Mouse (Mus musculus): ENCODE data around the gene Ifna1.
"Not testable (repeated sequence)": the region's sequence is repeated elsewhere in the genome, so short reads cannot be mapped to it uniquely, and the experiment has no call there.

Gene Ifna1

DNA sequence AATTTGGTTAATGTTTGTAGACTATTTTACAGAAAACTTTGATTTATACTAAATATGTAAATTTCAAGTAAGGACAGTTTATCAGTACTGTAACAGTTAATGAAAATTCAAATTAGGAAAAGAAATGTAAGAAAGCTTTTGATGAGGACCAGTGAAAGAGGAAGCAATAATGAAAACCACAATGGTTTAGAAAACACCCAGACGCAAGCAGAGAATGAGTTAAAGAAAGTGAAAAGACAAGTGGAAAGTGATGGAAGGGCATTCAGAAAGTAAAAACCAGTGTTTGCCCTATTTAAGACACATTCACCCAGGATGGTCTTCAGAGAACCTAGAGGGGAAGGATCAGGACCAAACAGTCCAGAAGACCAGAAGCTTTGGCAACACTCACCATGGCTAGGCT, at the start of gene Ifna1:
Ifna1 (plus strand) TSS at position 390 of the 400 bp plus-strand sequence.
- ChIA-PET CTCF (no interaction called here), POLR2A (no interaction called here)

GRCm38 (mm10) chr4:88802954-88803353, 46.9 kb upstream of the Ifna1 start, which contains the start of gene Gm13287:
Gene Gm13287, plus strand, starts transcription at chr4:88803254.
- CTCF ChIA-PET, POLR2A ChIA-PET: not testable (repeated sequence)

- CTCF ChIA-PET, POLR2A ChIA-PET: not testable (repeated sequence)
Measured at GRCm38 (mm10) chr4:88805231-88805630, 44.7 kb upstream of the Ifna1 start, which contains the start of gene Gm13288. Gene Gm13288, plus strand, starts transcription at chr4:88805531.

- POLR2A ChIA-PET, CTCF ChIA-PET: not testable (repeated sequence)
Measured at GRCm38 (mm10) chr4:88805761-88806160, 44.1 kb upstream of the Ifna1 start.

DNA sequence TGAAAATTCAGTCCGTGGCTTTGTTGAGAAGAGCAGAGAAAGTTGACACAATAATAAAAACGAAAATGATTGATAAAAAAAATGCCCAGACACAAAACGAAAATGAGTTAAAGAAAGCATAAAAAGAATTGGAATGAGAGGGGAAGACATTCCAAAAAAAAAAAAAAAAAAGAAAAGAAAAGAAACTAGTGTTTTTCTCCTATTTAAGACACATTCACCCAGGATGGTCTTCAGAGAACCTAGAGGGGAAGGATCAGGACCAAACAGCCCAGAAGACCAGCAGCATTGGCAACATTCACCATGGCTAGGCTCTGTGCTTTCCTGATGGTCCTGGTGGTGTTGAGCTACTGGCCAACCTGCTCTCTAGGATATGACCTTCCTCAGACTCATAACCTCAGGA, 34.0 kb upstream of the Ifna1 start, which contains the start of gene Ifna7:
Ifna7 (plus strand) TSS at position 301 of the 400 bp plus-strand sequence.
- ChIA-PET POLR2A (no interaction called here), CTCF (no interaction called here)

DNA sequence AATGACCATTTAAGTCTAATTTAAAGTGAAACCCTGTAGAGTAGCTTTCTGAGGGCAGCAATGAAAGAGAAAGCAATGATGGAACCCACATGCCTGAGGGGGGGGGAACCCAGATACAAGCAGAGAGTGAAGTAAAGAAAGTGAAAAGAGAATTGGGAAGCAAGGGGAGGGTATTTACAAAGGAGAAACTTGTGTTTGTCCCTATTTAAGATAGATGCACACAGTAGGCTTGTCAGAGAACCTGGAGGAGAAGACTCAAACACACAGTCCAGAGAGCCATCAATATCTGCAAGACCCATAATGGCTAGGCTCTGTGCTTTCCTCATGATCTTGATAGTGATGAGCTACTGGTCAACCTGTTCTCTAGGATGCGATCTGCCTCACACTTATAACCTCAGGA, 30.2 kb upstream of the Ifna1 start, which contains the start of gene Ifna11:
Ifna11 (plus strand) TSS at position 301 of the 400 bp plus-strand sequence.
- ChIA-PET POLR2A (no interaction called here), CTCF (interaction anchor here in 1 of 4 experiments (0.6 kb wide), 1 partner anchor 136 kb away, joined by 4 read pairs; the partner anchor contains the start of gene Ifna2)

DNA sequence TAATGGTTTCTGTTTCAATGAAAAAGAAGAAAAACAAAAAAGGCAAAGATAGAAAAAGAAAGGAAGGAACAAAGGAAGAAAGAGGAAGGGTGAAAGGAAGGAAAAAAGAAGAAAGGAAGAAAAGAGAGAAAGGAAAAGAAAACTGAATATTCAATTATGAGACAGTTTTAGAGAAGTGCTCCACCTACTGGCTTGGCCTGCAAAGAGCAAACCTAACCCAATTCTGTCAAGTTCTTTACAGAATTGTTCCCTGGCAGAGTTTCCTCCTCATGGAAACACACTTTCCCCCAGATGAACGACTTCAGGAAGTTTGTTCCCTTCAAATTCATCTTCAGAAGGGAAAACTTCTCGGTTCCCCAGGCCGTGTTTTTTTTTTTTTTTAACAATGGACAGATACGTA, 26.9 kb upstream of the Ifna1 start:
- POLR2A ChIA-PET = no interaction called here
- CTCF ChIA-PET = no interaction called here

DNA sequence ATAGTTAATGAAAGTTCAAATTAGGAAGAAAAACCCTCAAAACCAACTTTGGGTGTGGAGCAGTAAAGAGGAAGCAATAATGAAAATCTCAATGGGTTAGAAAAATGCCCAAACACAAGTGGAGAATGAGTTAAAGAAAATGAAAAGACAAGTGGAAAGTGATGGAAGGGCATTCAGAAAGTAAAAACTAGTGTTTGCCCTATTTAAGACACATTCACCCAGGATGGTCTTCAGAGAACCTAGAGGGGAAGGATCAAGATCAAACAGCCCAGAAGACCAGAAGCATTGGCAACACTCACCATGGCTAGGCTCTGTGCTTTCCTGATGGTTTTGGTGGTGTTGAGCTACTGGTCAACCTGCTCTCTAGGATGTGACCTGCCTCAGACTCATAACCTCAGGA, 22.8 kb upstream of the Ifna1 start, which contains the start of gene Ifna6:
Ifna6 (plus strand) TSS at position 301 of the 400 bp plus-strand sequence.
- POLR2A ChIA-PET, CTCF ChIA-PET: not testable (repeated sequence)

GRCm38 (mm10) chr4:88830523-88830922, 19.4 kb upstream of the Ifna1 start:
- CTCF ChIA-PET = interaction anchor here in 1 of 4 experiments (0.9 to 2.2 kb wide), 2 partner anchors 134 to 299 kb away, joined by 3 to 4 read pairs; no protein-coding TSS in a partner anchor
- POLR2A ChIA-PET = interaction anchor here in 1 of 4 experiments (0.6 kb wide), 1 partner anchor 463 kb away, joined by 11 read pairs; no protein-coding TSS in a partner anchor

GRCm38 (mm10) chr4:88835225-88835624, 14.7 kb upstream of the Ifna1 start, which contains the start of gene Ifna5:
Gene Ifna5, plus strand, starts transcription at chr4:88835525.
- CTCF ChIA-PET, POLR2A ChIA-PET: not testable (repeated sequence)

DNA sequence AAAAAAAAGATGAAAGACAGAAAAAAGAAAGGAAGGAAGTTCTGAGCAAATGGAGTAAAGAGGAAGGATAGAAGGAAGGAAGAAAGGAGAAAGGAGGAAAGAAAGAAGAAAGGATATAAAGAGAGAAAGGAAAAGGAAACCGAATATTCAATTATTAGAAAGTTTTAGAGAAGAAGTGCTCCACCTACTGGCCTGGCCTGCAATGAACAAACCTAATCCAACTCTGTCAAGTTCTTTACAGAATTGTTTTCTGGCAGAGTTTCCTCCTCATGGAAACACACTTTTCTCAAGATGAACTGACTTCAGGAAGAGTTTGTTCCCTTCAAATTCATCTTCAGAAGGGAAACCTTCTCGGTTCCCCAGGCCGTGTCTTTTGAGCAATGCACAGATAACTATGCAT, 11.1 kb upstream of the Ifna1 start:
- CTCF ChIA-PET = interaction anchor here in 2 of 4 experiments (0.6 kb wide), 2 partner anchors 17 to 159 kb away, joined by 3 to 5 read pairs; no protein-coding TSS in a partner anchor
- POLR2A ChIA-PET = no interaction called here

DNA sequence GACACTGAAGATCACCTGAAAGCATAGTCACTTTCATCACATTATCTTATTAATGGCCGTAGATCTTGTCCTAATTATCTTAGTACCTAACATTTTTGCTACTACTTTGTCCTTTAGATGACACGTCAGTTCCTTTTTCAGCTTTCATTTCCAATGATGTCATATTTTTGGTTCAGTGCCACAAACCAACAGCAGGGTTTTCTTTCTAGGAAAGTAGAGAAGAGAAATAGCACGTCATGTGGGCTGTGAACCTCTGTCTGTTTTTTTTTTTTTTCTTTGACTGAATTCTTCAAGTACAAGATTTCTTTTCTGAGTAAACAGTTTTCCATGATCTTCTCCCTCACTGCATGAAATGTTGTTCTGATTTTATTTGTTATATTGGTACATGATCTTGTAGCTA, 9.8 kb upstream of the Ifna1 start:
- CTCF ChIA-PET = interaction anchor here in 1 of 4 experiments (0.7 kb wide), 1 partner anchor 376 kb away, joined by 3 read pairs; no protein-coding TSS in a partner anchor
- POLR2A ChIA-PET = interaction anchor here in 1 of 4 experiments (0.6 kb wide), 1 partner anchor 821 kb away, joined by 3 read pairs; no protein-coding TSS in a partner anchor

DNA sequence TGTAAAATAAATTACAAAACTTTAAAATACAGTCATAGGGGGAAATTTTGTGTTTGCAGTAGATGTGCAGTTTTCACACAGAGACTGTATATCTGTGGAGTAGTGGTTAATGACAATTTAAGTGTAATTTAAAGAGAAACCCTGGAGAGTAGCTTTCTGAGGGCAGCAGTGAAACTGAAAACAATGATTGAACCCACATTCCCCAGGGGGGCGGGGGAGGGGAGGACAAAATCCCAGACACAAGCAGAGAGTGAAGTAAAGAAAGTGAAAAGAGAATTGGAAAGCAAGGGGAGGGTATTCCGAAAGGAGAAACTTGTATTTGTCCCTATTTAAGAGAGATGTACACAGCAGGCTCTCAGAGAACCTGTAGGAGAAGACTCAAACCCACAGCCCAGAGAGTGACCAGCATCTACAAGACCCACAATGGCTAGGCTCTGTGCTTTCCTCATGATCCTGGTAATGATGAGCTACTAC, 8.4 kb upstream of the Ifna1 start, which contains the start of gene Ifna4:
Ifna4 (plus strand) TSS at position 424 of the 474 bp plus-strand sequence.
- CTCF ChIA-PET = no interaction called here
- POLR2A ChIA-PET = no interaction called here

DNA sequence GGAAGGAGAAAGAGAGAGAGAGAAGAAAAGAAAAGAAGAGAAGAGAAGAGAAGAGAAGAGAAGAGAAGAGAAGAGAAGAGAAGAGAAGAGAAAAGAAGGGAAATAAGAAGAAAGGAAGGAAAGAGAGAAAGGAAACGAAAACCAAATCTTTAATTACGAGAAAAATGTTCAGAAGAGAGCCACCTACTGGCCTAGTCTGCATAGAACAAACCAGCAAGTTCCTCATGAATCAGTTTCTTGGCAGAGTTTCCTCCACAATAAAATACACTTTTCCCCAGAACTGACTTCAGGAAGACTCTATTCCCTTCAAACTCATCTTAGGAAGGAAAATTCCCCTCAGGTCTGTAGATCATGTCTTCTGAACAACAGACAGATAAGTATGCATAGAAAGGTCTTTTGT, 4.6 kb upstream of the Ifna1 start:
- ChIA-PET POLR2A (no interaction called here), CTCF (no interaction called here)

GRCm38 (mm10) chr4:88851026-88851763, 1.3 kb downstream of the Ifna1 start:
- ChIA-PET POLR2A (no interaction called here), CTCF (no interaction called here)

DNA sequence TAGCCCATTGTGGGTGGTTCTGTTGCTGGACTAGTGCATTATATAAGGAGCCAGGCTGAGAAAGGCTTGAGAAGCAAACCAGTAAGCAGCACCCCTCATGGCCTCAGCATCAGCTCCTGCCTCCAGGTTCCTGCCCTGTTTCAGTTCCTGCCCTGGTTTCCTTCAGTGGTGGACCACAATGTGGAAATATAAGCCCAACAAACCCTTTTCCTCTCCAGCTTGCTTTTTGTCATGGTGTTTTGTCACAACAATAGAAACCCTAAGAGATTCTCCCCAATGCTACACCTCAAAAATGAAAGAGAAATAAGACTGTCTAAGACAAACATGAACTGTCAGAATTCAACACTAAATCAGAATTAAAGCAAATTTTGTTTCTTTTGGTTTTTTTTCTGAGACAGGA, 9.3 kb downstream of the Ifna1 start:
- CTCF ChIA-PET = no interaction called here
- POLR2A ChIA-PET = no interaction called here

DNA sequence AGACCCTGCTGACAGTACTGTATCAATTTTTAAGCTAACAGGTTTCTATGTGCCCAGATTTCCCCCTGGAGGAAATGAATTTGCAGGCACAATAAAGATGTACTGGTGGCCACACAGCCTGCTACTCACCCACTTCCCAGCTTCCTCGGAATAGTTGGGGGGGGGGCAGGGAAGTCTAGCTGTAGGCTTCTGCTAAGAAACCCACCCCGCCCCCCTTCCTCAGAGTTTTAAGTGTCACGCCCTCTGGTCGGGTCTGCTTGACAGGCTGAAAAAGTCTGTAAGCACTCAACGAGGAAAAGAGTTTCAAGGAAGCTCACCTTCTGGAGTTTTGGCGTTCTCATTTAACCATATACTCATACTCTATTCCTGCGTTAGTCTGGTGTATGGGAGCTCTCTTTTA, 13.4 kb downstream of the Ifna1 start:
- POLR2A ChIA-PET = no interaction called here

DNA sequence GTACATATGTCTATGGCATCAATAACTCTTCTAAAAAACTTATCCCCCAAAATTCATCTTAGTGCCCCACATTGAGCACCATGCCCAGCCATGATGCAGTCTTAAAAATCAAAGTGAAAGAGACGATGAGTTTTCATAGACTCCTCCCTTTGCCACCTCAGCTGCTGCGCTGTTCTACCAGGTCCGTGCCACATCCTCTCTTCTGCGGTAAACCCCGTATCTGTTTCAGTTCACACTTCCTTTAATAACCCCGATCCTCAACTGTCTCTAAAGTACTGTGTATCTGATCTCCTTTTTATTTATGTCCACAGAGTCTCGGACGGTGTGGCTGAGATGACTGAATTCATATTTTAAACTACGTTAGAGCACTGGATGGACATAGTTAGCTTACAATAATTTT, 14.7 kb downstream of the Ifna1 start:
- POLR2A ChIA-PET = no interaction called here
- CTCF ChIA-PET = no interaction called here

More for the DNA sequence above, 13.4 kb downstream of the Ifna1 start:
- CTCF ChIA-PET = interaction anchor here in 2 of 4 experiments (0.6 to 1.2 kb wide), 3 partner anchors 152 to 266 kb away, joined by 3 read pairs; no protein-coding TSS in a partner anchor

DNA sequence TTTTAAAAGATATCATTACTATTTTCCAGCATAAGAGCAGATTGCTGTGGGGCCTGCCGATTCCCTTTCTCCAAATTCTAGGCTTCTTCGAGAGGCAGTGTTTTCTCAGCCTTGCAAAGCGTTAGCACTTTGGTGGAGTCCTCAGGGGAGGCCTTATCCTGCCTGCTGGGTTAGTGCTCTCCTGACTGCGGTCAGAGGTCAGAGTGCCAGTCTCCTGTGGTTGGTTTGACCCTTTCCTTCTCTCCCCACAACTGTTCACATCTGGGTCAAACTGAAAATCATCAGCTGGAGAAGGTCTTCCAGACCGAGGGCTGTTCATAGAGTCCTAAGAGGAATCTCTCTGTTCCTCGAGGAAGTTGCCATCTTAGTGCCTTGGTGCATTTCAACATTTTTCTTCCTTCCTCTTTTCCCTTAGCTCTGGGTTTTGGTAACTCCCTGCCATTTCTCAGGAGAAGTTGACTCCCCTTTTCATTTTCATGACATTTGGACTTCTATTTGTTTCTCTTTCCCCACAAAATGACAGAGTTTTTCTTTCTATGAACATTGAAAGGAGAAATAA, 15.2 kb downstream of the Ifna1 start:
- CTCF ChIA-PET = interaction anchor here in 1 of 4 experiments (3.5 kb wide), 1 partner anchor 169 kb away, joined by 28 read pairs; no protein-coding TSS in a partner anchor
- POLR2A ChIA-PET = no interaction called here

GRCm38 (mm10) chr4:88867366-88867925, 17.6 kb downstream of the Ifna1 start:
- CTCF ChIA-PET = interaction anchor here (0.6 to 3.5 kb wide), 19 partner anchors 11 to 1099 kb away, joined by 3 to 28 read pairs (median 4); no protein-coding TSS in a partner anchor
- POLR2A ChIA-PET = interaction anchor here in 1 of 4 experiments (0.7 kb wide), 1 partner anchor 1007 kb away, joined by 8 read pairs; no protein-coding TSS in a partner anchor

Data from embryonic stem cell, embryonic (primary cell).